Mouse (Mus musculus) embryonic fibroblast, embryonic 13.5 days (primary cell): ENCODE measurements around the gene Mettl5. TPM values are rescaled to one million over a fixed set of nuclear protein-coding genes. Genes with fewer than 3 reads are reported as not detected.

ENCODE experiments used
- H3K27ac ChIP-seq: 2 replicates; pipeline ENCODE4 v1.5.1; 2012; ENCODE audit warnings: low read length, control low read depth, inconsistent platforms; ENCODE audit not compliant: insufficient read depth
- H3K4me1 ChIP-seq: 2 replicates; pipeline ENCODE4 v1.6.1; 2011; ENCODE audit warnings: low read length; ENCODE audit not compliant: control insufficient read depth, insufficient read depth
- H3K4me3 ChIP-seq: 2 replicates; pipeline ENCODE4 v1.5.1; 2011; ENCODE audit warnings: mild to moderate bottlenecking, control low read depth, low read length; ENCODE audit not compliant: insufficient read depth
- CTCF ChIP-seq: IDR thresholded peaks from 2 replicates; pipeline ENCODE4 v1.5.1; 2011; ENCODE audit warnings: mild to moderate bottlenecking, control low read depth, low read length, moderate library complexity, borderline replicate concordance; ENCODE audit not compliant: insufficient read depth
- POLR2A ChIP-seq: IDR thresholded peaks from 2 replicates; pipeline ENCODE4 v1.6.1; 2011; ENCODE audit warnings: low read depth, mild to moderate bottlenecking, control low read depth, low read length, moderate library complexity
- polyA plus RNA-seq: library from polyadenylated mRNA; stranded (reverse); fragments of >200 nt; gene quantifications from 2 replicates; pipeline ENCODE4 v1.2.4, GENCODE M21; 2011; ENCODE audit warnings: low read depth; ENCODE audit not compliant: missing spikeins, insufficient read length

The Mettl5 gene
- polyA plus RNA-seq, 1 experiment: 17.0 TPM

DNA sequence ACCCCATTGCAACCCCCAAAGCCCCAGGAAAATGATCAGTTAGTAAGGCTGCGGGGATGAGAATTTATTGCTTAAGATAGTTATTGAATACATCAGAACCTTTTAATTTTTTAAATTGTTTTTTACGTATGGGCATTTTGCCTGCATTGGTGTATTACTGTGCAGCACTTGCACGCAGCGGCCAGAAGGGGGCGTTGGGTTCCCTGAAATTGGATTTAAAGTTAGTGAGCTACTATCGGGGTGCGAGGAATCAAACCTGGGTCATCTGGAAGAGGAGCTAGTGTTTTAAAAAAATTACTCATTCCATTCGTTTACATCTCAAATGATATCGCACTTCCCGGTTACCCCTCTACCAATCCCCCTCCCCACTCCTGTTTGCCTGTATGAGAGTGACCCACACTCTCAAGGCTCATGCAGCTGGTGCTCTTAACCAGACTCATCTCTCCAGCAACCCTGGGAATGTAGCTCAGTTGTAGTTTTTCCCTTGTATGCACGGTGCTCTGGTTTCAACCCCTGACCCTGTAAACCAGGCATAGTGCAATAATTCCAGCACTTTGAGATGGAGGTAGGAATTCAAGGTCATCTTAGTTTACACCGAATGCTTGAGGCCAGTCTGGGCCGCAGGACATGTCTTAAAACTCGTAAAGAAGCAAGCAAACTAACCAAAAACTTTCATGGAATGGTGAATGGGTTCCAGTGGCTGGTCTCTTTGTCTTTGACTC is 10.2 kb upstream of the Mettl5 start:
- no peak overlapping the region for H3K4me3 ChIP-seq
- no peak overlapping the region for H3K27ac ChIP-seq
- TF ChIP-seq CTCF: no peak
- TF ChIP-seq POLR2A: no peak
- no peaks in the 10 kb centered on the region for H3K4me1 ChIP-seq

DNA sequence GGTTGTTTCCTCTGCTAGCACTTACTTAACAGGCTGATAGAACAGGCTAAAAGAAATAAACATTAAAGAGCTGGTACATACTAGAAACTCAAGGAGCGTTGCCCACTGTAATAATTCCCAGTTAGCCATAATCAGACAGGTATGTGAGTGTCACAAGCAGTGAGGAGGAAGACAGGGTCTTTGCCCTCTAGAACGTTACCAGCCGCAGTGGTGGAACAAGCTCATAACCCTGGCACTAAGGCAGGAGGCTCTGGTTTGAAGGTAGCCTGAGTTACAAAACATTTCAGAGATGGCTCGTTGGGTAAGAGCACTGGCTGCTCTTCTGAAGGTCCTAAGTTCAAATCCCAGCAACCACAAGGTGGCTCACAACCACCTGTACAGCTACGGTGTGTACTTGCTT is 8.5 kb upstream of the Mettl5 start:
- no peak overlapping the region for H3K4me3 ChIP-seq
- TF ChIP-seq CTCF: no peak
- no peak for TF ChIP-seq POLR2A
- H3K4me1 ChIP-seq: no peaks in the 10 kb centered on the region
- no peak overlapping the region for H3K27ac ChIP-seq

DNA sequence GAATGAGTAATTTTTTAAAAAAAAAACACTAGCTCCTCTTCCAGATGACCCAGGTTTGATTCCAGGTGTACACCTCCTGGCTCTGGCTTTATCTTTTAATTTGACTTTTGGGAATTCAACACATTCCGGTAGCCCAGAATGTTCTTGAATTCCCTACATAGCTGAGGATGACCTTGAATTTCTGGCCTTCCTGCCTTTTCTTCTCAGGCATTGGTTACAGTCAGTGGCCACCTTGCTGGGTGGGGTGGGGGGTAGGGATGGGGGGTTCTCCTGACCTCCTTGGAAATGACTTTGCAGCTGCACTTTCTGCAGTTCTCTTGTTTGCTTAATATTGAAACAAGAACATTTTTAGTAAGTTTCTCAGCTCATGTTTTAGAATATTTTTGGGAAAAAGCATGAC is 7.7 kb upstream of the Mettl5 start:
- Histone ChIP-seq H3K4me1 (no peaks in the 10 kb centered on the region), H3K4me3 (no peak overlapping the region), H3K27ac (no peak overlapping the region)
- TF ChIP-seq POLR2A: no peak
- no peak for TF ChIP-seq CTCF

DNA sequence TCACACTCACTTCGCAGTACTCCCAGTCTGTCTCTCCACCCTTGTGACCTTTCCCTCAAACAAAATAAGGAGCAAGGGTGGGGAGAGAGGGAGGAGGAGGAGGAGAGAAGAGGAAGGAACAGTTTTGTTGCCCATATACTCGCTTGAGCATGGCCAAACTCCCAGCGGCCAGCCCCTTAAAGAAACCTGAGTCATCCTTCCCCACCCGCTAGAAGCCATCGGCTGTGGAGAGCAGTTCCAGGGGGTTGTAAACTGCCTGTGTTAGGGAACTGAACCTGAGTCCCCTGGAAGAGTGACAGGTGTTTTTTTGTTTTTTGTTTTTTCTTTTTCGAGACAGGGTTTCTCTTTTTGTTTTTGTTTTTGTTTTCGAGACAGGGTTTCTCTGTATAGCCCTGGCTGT is 5.4 kb upstream of the Mettl5 start:
- Histone ChIP-seq H3K4me3 (no peak overlapping the region), H3K4me1 (no peaks in the 10 kb centered on the region), H3K27ac (no peak overlapping the region)
- TF ChIP-seq CTCF: no peak
- TF ChIP-seq POLR2A: no peak

DNA sequence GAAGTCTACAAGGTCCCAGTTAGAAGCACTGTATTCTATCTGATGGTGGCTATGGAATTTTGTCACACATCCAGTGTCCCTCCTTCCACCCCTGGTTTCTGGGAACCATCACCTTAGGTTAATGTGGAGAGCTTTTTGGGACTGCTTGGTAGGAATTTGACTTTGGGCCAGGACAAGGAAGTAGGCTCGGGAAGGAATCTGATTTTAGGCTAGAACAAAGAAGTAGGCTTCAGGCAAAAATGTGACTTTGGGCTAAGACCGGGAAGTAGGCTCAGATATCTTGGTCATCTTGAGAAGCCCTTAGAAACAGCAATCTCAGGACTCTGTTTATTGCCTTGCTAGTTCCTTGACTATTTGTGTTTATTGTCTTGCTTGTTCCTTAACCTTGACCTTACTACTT is 3.5 kb upstream of the Mettl5 start:
- no peak for TF ChIP-seq POLR2A
- no peak overlapping the region for H3K27ac ChIP-seq
- no peak overlapping the region for H3K4me3 ChIP-seq
- H3K4me1 ChIP-seq: peaks cover 6% of the 10 kb centered on the region; the same call in 1 of the 2 replicates

DNA sequence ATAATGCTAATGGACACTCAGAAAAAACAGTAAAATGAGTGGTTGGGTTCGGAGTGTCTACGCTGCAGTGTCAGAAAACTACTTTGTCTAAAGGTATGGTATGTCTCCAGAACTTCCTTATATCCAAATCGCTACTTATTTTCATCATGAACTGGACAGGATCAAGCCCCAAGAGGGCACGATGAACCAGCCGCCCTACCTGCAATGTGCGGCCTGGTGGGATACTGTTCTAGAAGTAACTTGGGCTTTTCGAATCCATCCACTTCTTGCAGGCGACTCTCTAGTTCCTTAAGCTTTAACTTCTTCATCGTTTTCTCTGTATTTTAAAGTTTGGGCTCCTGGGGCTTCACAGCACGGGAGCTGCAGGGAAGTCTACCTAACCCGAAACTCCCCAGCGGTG is 365 bp downstream of the Mettl5 start:
- TF ChIP-seq POLR2A (no peak), CTCF (no peak)
- peaks cover 6% of the 10 kb centered on the region; the same call in 1 of the 2 replicates for H3K4me1 ChIP-seq
- peak overlapping the region; percentile 73 for H3K4me3 ChIP-seq
- H3K27ac ChIP-seq: no peak overlapping the region

DNA sequence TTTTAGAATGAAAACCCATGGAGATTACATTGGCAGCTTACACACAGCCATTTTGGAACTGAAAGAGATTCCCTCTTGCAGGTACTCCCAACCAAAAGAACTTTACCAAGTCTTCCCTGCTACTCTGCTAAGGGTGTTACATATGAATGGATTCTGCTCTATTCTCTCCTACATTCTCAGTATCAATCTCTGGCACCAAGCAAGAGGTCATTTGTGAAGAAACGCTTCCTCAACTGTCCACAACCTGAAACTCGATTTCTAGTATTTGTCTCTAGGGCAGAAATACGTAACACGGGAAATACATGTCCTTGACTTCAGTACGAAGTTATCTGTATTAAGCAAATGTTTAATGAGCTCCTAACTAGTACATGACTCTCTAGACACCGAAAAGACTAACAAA is 834 bp downstream of the Mettl5 start:
- Histone ChIP-seq H3K27ac (no peak overlapping the region), H3K4me1 (peaks cover 6% of the 10 kb centered on the region; the same call in 1 of the 2 replicates), H3K4me3 (peak overlapping the region; percentile 73)
- TF ChIP-seq CTCF: no peak
- no peak for TF ChIP-seq POLR2A

DNA sequence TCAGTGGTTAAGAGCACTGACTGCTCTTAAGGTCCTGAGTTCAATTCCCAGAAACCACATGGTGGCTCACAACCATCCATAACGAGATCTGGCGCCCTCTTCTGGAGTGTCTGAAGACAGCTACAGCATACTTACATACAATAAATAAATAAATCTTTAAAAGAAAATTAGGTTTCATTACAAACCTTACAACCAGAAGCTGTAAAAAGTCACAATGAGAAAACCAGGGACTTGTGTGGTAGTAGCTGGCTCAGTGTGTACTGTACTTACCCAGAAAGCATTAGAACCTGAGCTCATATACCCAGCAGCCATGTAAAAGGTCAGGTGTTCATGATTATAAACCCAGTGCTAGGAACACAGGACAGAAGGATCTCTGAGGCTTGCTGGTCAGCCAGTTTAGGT is 1.4 kb downstream of the Mettl5 start:
- Histone ChIP-seq H3K27ac (no peak overlapping the region), H3K4me1 (peaks cover 6% of the 10 kb centered on the region; the same call in 1 of the 2 replicates), H3K4me3 (no peak overlapping the region)
- no peak for TF ChIP-seq CTCF
- no peak for TF ChIP-seq POLR2A

DNA sequence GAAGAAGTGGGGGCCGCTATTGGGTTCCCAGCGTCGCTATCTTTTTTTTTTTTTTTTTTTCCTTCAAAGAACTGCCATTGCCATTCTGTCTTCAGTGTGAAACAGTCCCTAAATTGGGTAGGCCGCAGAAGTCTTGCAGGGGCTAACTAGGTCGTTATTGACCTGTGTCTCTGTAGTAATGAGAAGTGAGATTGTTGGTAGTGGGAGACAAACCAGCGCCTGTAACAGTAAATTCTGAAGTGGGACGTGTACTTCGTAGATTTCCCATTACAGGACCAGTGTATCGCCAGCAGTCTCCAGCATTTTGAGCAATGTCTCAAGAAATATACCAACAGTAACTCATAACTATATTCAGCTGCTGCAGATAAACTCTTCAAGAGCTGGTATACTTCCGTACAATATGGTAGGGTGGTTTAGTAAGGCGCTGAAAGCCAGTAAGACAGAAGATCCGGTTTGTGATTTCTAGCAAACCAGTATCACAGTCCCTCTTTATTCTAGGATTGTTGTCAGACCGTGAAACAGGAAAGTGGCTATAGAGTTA is 23.2 kb downstream of the Mettl5 start:
- TF ChIP-seq CTCF (no peak), POLR2A (no peak)
- Histone ChIP-seq H3K27ac (peak overlapping the region; percentile 80), H3K4me3 (peak overlapping the region; percentile 85), H3K4me1 (no peaks in the 10 kb centered on the region)

DNA sequence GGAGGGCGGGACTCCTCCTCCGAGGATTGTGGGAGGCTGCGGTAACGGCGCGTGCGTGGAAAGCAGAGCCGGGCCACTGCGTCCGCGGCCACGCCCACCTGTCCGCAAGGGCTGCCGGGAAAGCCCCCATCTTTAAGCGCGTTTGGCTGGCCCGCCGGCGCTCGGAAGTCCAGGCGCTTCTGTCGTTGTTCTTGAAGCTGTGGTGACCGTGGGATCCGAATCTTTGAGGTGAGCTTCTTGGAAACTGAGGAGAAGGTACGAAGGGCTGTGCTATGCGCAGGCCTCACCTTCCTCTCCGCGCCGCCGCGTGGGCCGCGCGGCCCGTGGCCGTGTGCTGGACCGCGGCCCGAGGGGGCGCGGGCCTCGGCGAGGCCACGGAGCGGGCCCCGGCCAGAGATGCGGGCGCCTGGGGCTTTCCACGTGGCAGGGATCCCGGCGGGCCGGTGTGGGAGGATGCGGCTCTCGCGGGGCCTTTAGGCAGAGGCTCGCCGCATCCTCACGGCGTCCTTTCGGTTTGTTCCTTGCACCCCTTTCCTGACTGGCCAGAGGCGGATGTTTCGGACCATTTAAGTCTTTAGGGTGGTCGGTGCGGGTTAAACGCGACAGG is 23.8 kb downstream of the Mettl5 start, which contains the start of gene Ssb:
Gene Ssb (plus strand): TSS at position 78 of the 607 bp plus-strand sequence.
- Histone ChIP-seq H3K4me3 (peak within 1 kb of the TSS; percentile 85), H3K27ac (peak within 1 kb of the TSS; percentile 80)
- TF ChIP-seq POLR2A (peak; percentile 90), CTCF (no peak)

More for the DNA sequence above, 23.8 kb downstream of the Mettl5 start, which contains the start of gene Ssb:
- H3K4me1 ChIP-seq: no peaks in the 10 kb centered on the region
